Mouse (Mus musculus): ENCODE measurements around the gene 2310039H08Rik. TPM values are rescaled to one million over a fixed set of nuclear protein-coding genes. Genes with fewer than 3 reads are reported as not detected.

The 2310039H08Rik gene
- polyA plus RNA-seq, 1 experiment = 7.8 TPM

DNA sequence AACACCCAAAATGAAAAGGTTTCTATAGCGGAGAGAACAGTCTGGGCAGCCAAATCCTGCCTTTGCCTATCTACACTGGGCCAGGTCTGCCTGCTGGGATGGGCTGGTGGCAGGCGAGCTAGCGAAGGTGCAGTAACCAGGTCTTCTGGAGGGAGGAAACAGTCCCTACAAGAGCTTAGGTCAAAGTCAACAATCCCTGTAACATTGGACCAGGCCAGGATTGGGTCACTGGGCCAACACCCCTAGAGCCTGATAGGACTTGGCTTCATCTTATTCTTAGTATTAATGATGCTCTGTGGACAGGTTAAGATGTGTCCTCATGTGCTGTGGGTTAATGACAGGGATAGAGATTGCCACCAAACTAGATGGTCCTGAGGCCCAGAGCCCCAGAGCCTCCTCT, 38.4 kb upstream of the 2310039H08Rik start:
- Histone ChIP-seq H3K4me3 (replicated peaks) (no peak overlapping the region), H3K4me1 (ENCODE audit: control insufficient read depth) (peaks cover 2% of the 10 kb centered on the region), H3K36me3 (ENCODE audit: control insufficient read depth) (peaks cover 17% of the 10 kb centered on the region), H3K27me3 (ENCODE audit: control insufficient read depth) (peaks cover 7% of the 10 kb centered on the region), H3K9me3 (ENCODE audit: control insufficient read depth, low read length) (no peaks in the 10 kb centered on the region)
- TF ChIP-seq TAL1 (IDR thresholded peaks at IDR 0.05; ENCODE audit: low read length) = no peak
- no peak for TF ChIP-seq GATA1 (IDR thresholded peaks at IDR 0.05; ENCODE audit: low read length)

DNA sequence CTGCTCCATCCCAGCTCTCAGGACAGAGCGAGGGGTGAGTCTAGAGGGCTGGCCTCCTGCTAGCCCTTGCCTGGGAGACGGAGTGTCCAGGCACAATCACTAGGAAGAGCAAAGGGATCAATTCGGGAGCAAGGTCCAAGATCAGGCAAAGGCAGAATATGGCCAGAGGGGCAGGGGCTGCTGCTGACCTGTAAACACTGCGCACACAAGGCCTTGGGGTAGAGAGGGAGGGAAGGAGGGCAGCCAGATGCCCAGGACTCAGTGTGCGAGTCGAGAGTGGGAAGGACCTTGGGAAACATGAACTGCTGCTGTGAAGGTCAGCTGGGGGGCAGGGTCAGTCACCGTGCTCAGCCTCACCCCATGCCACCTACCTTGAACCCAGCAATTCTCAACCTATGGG, 37.1 kb upstream of the 2310039H08Rik start:
- H3K36me3 ChIP-seq (ENCODE audit: control insufficient read depth) = peaks cover 17% of the 10 kb centered on the region
- no peaks in the 10 kb centered on the region; the same call in 1 of the 2 replicates for H3K4me1 ChIP-seq (ENCODE audit: control insufficient read depth)

DNA sequence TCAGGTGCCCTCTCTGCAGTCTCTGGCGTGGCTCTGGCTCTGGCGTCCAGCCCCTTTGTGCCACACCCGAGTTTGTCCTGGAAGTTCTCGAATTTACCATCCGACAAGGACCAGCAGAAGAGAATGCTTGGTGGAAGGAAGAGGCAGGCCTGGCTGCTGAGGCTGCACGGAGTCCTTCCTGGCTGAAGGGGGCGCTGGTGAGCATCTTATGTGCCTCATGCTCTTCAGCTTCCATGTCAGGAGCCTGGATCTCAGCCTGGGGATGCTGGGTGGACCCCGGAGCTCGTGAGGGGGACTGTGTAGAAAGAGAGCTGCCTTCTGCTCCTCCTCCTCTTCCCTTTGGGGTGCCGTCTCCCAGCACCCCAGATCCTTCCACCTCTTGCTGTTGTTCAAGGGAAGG, 36.3 kb upstream of the 2310039H08Rik start:
- H3K4me3 ChIP-seq (replicated peaks) = no peak overlapping the region
- H3K27me3 ChIP-seq (ENCODE audit: control insufficient read depth) = no peaks in the 10 kb centered on the region
- peaks cover 19% of the 10 kb centered on the region for H3K36me3 ChIP-seq (ENCODE audit: control insufficient read depth)
- no peaks in the 10 kb centered on the region for H3K9me3 ChIP-seq (ENCODE audit: control insufficient read depth, low read length)
- peaks cover 1% of the 10 kb centered on the region for H3K4me1 ChIP-seq (ENCODE audit: control insufficient read depth)
- TF ChIP-seq GATA1 (IDR thresholded peaks at IDR 0.05; ENCODE audit: low read length) = no peak
- TF ChIP-seq TAL1 (IDR thresholded peaks at IDR 0.05; ENCODE audit: low read length) = no peak

More for the DNA sequence above, 37.1 kb upstream of the 2310039H08Rik start:
- Histone ChIP-seq H3K27me3 (ENCODE audit: control insufficient read depth) (no peaks in the 10 kb centered on the region), H3K9me3 (ENCODE audit: control insufficient read depth, low read length) (no peaks in the 10 kb centered on the region), H3K4me3 (replicated peaks) (no peak overlapping the region)
- TF ChIP-seq TAL1 (IDR thresholded peaks at IDR 0.05; ENCODE audit: low read length) = no peak
- no peak for TF ChIP-seq GATA1 (IDR thresholded peaks at IDR 0.05; ENCODE audit: low read length)

DNA sequence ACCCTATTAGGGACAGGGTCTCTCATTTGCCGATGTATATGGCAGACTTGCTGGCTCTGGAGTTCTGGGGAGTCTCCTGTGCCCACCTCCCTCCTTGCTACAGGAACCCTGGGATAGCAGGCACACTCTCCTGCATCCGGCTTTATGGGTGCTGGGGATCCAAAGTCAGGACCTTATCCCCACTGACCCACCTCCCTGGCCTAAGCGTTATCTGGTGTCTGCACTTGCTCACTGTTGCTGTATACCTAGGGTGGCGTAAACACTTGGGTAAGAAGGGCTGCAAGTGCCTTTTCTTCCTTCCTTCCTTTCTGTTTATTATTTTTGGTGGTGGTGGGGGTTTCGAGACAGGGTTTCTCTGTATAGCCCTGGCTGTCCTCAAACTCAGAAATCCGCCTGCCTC, 31.1 kb upstream of the 2310039H08Rik start:
- H3K27me3 ChIP-seq (ENCODE audit: control insufficient read depth) = no peaks in the 10 kb centered on the region
- TF ChIP-seq TAL1 (IDR thresholded peaks at IDR 0.05; ENCODE audit: low read length) (0 out of 3 replicates have a peak, but pooled peaks have one; percentile 18), GATA1 (IDR thresholded peaks at IDR 0.05; ENCODE audit: low read length) (no peak)
- H3K4me3 ChIP-seq (replicated peaks) = no peak overlapping the region
- H3K4me1 ChIP-seq (ENCODE audit: control insufficient read depth) = peaks cover 4% of the 10 kb centered on the region
- H3K9me3 ChIP-seq (ENCODE audit: control insufficient read depth, low read length) = no peaks in the 10 kb centered on the region
- H3K36me3 ChIP-seq (ENCODE audit: control insufficient read depth) = peaks cover 51% of the 10 kb centered on the region

DNA sequence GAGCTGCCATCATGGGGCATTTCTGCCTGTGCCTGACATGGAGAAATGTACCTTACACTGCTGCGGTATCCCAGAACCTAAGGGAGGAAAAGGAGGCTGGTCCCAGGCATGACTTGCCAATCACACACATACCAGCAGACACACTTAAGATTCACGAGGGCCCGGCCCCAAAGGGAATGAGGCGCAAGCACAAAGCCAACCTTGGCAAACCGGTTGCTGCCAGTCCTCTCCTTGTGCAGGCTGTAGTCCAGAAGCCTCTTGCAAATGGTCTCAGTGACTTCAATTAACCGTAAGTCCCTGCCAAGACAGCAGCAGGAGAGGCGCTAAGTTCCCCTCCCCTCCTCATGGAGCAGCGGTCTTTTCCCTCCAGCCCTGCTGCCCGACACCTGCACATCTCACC, 29.4 kb upstream of the 2310039H08Rik start:
- H3K4me3 ChIP-seq (replicated peaks) = no peak overlapping the region
- TF ChIP-seq GATA1 (IDR thresholded peaks at IDR 0.05; ENCODE audit: low read length) (no peak), TAL1 (IDR thresholded peaks at IDR 0.05; ENCODE audit: low read length) (no peak)
- no peaks in the 10 kb centered on the region for H3K27me3 ChIP-seq (ENCODE audit: control insufficient read depth)
- H3K9me3 ChIP-seq (ENCODE audit: control insufficient read depth, low read length) = no peaks in the 10 kb centered on the region
- peaks cover 4% of the 10 kb centered on the region for H3K4me1 ChIP-seq (ENCODE audit: control insufficient read depth)
- peaks cover 59% of the 10 kb centered on the region for H3K36me3 ChIP-seq (ENCODE audit: control insufficient read depth)

DNA sequence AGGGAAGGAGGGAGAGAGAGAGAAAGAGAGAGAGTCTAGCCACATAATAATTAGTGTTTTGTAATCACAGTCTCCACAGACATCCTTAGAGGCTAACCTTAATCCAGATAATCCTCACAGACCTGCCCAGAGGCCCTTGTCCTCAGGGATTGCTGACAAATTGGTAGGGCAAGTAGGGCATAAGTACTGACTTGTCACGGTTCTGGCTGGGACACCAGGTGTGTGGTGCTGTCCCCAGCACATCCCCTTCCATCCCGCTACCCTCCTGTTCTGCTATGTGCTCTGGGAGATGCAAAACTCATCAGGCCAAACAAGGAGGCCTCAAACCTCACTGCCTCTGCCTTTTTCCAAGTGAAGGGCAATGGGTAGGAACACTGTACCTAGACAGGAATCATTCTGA, 26.9 kb upstream of the 2310039H08Rik start:
- Histone ChIP-seq H3K4me3 (replicated peaks) (no peak overlapping the region), H3K36me3 (ENCODE audit: control insufficient read depth) (peaks cover 62% of the 10 kb centered on the region), H3K27me3 (ENCODE audit: control insufficient read depth) (no peaks in the 10 kb centered on the region), H3K9me3 (ENCODE audit: control insufficient read depth, low read length) (no peaks in the 10 kb centered on the region), H3K4me1 (ENCODE audit: control insufficient read depth) (peaks cover 9% of the 10 kb centered on the region)
- no peak for TF ChIP-seq TAL1 (IDR thresholded peaks at IDR 0.05; ENCODE audit: low read length)
- TF ChIP-seq GATA1 (IDR thresholded peaks at IDR 0.05; ENCODE audit: low read length) = no peak

DNA sequence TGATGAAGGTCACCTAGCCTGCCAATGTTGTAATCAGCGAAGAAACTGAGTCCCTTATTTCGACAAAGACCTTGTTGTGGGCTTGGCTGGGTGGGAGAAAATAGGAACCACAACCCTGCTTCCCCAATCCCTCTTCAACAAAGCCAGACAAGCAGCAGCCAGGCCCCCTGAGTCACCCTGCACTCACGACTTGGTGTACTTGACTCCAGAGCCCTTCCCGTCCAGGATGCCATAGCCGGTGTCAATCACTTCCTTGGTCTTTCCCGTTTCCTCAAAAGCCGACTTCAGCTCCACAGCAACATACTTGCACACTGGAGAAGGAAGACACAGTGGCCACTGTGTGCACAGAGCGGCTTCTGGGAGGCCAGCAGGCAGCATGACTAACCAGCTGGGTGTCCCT, 25.2 kb upstream of the 2310039H08Rik start:
- peaks cover 51% of the 10 kb centered on the region for H3K36me3 ChIP-seq (ENCODE audit: control insufficient read depth)
- H3K9me3 ChIP-seq (ENCODE audit: control insufficient read depth, low read length) = no peaks in the 10 kb centered on the region
- no peak for TF ChIP-seq GATA1 (IDR thresholded peaks at IDR 0.05; ENCODE audit: low read length)
- no peak for TF ChIP-seq TAL1 (IDR thresholded peaks at IDR 0.05; ENCODE audit: low read length)
- no peaks in the 10 kb centered on the region for H3K27me3 ChIP-seq (ENCODE audit: control insufficient read depth)
- H3K4me3 ChIP-seq (replicated peaks) = no peak overlapping the region
- peaks cover 19% of the 10 kb centered on the region for H3K4me1 ChIP-seq (ENCODE audit: control insufficient read depth)

DNA sequence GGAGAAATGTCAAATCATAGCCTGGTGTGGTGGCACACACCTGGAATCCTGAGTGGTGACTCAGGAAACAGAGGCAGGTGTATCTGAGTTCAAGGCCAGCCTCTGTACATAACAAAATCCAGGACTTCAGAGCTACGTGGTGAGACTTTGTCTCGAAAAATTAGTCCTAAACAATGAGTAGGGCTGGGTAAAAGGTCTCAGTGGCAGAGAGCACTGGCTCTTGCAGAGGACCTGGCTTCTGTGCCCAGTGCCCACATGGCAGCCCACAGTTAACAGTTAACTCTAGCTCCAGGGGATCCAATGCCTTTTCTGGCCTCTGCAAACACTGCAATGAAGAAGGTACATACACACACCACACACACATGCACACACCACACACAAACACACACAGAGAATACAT, 24.6 kb upstream of the 2310039H08Rik start:
- Histone ChIP-seq H3K27me3 (ENCODE audit: control insufficient read depth) (no peaks in the 10 kb centered on the region), H3K9me3 (ENCODE audit: control insufficient read depth, low read length) (no peaks in the 10 kb centered on the region), H3K36me3 (ENCODE audit: control insufficient read depth) (peaks cover 47% of the 10 kb centered on the region), H3K4me3 (replicated peaks) (no peak overlapping the region), H3K4me1 (ENCODE audit: control insufficient read depth) (peaks cover 25% of the 10 kb centered on the region)
- TF ChIP-seq GATA1 (IDR thresholded peaks at IDR 0.05; ENCODE audit: low read length) = no peak
- TF ChIP-seq TAL1 (IDR thresholded peaks at IDR 0.05; ENCODE audit: low read length) = no peak

DNA sequence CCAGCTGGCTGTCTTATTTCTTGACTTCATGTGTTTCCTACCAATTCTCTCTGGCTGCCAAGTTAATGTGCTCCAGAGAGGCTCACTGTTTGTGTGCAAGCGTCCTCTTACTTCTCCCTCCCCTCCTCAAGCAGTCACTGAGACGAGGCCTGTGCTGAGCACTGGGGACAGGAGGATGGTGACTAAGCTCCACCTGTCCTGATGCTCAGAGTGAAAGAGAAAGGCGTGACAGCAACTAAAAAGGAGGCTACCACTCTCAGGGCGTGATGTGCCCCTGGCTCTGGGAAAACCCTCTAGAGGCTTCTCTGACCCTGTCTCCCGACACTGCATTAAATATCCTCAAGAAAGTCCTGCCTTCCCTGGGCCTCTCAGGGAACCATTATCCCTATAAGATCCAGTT, 23.2 kb upstream of the 2310039H08Rik start:
- H3K4me1 ChIP-seq (ENCODE audit: control insufficient read depth) = peaks cover 26% of the 10 kb centered on the region
- TF ChIP-seq TAL1 (IDR thresholded peaks at IDR 0.05; ENCODE audit: low read length) = no peak
- TF ChIP-seq GATA1 (IDR thresholded peaks at IDR 0.05; ENCODE audit: low read length) = no peak
- H3K27me3 ChIP-seq (ENCODE audit: control insufficient read depth) = no peaks in the 10 kb centered on the region
- H3K9me3 ChIP-seq (ENCODE audit: control insufficient read depth, low read length) = no peaks in the 10 kb centered on the region
- H3K36me3 ChIP-seq (ENCODE audit: control insufficient read depth) = peaks cover 32% of the 10 kb centered on the region
- H3K4me3 ChIP-seq (replicated peaks) = no peak overlapping the region

DNA sequence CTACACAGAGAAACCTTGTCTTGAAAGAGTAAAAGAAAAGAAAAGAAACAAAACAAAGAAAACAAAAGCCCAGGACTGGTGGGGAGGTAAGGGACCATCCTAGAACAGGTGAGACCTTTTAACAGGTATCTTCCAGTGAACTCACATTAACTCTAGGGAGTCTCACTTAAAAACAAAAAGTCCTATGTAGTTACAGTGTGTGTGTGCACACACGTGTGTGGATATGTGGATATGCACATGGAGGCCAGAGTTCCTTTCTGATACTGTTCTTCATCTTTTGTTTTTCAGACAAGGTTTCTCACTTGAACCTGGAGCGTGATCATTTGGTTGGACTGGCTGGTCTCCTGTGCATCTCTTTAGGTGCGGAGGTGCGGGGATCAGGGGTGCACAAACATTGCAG, 21.9 kb upstream of the 2310039H08Rik start:
- Histone ChIP-seq H3K27me3 (ENCODE audit: control insufficient read depth) (no peaks in the 10 kb centered on the region), H3K36me3 (ENCODE audit: control insufficient read depth) (peaks cover 24% of the 10 kb centered on the region), H3K4me1 (ENCODE audit: control insufficient read depth) (peaks cover 26% of the 10 kb centered on the region), H3K4me3 (replicated peaks) (peak overlapping the region; percentile 87), H3K9me3 (ENCODE audit: control insufficient read depth, low read length) (peaks cover 5% of the 10 kb centered on the region)
- TF ChIP-seq TAL1 (IDR thresholded peaks at IDR 0.05; ENCODE audit: low read length) = no peak
- 0 out of 2 replicates have a peak, but pooled peaks have one; percentile 26 for TF ChIP-seq GATA1 (IDR thresholded peaks at IDR 0.05; ENCODE audit: low read length)

Measured in erythroblast, embryonic 14.5 days (primary cell).